In the genomic region with DNA sequence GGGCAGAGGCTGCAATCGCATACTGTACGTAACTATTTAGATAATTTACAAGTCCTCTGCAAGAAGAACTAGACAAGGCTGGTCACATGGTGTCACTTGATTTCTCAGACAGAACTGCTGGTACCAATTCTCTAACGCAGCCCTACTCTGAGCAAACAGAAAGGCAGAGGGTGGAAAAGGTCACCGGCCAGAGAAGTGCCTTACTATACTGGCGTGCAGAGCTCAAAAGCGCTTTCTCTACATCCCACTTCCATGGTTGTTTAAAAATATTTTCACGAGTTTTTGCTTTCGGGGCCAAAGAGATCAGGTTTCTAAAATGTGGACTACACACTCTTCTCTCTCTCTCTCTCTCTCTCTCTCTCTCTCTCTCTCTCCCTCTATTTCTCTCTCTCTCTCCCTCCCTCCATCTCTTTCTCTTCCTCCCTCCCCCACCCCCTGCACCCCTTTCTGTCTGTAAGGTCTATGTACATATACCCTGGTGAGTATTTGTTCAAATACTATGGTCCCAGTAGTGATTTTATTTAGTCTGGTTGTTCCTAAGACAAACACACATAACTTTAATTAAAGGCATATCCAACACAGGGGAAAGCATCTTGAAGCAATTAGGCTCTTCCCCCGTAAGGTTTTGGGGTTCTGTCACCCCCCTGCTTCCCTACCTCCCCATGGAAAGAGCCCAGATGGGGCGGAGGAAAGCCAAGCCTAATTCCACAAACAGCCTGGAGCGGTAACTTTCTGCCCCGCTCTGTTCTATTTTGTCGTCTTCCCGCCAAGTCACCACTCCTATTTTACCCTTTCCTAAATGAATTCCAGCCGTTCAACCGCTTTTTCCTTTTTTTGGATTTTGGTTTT, we compare ENCODE assay signal across 14 mouse cellular contexts.
DNase-seq lines count a peak whose midpoint lies in the region; ATAC-seq and TF ChIP-seq lines count a peak whose summit lies in the region.
"Had no signal": no experiment of that assay in that cellular context is flagged by ENCODE, and none has a peak within 500 bp of the region (broad histone marks: within the 10 kb centered on the region; RNA-seq: fewer than 3 reads in every experiment).

No protein-coding gene starts in this region.

- no peak for TF ChIP-seq CTCF in stomach, postnatal 0 days (IDR thresholded peaks at IDR 0.05; ENCODE audit: low read depth)

- 70% methylated on average over 16 of the region's 16 CpGs for WGBS in hindbrain, embryonic 10.5 days
- WGBS in hindbrain, embryonic 16.5 days, result 84% methylated on average over 16 of the region's 16 CpGs
- WGBS in stomach, embryonic 15.5 days, result 60% methylated on average over 16 of the region's 16 CpGs
- 55% methylated on average over 16 of the region's 16 CpGs for WGBS in stomach, postnatal 0 days
- WGBS in limb, embryonic 10.5 days, result 34% methylated on average over 16 of the region's 16 CpGs
- WGBS in midbrain, embryonic 13.5 days, result 85% methylated on average over 16 of the region's 16 CpGs

- peaks cover 68% of the 10 kb centered on the region for H3K36me3 ChIP-seq in hindbrain, embryonic 10.5 days
- no peaks in the 10 kb centered on the region for H3K36me3 ChIP-seq in hindbrain, embryonic 16.5 days (ENCODE audit: control insufficient read depth, insufficient read depth, low read length)
- no peaks in the 10 kb centered on the region for H3K36me3 ChIP-seq in stomach, embryonic 15.5 days
- no peaks in the 10 kb centered on the region for H3K36me3 ChIP-seq in stomach, postnatal 0 days (ENCODE audit: control insufficient read depth, insufficient read depth, low read length)
- H3K36me3 ChIP-seq in limb, embryonic 10.5 days, result peaks cover 41% of the 10 kb centered on the region
- H3K36me3 ChIP-seq in midbrain, embryonic 13.5 days, result peaks cover 13% of the 10 kb centered on the region
- H3K36me3 ChIP-seq: G1E had no signal

- H3K4me1 ChIP-seq in hindbrain, embryonic 10.5 days (replicated peaks), result peaks cover 57% of the 10 kb centered on the region
- no peaks in the 10 kb centered on the region for H3K4me1 ChIP-seq in hindbrain, embryonic 16.5 days (ENCODE audit: control insufficient read depth, insufficient read depth, low read depth, low read length)
- H3K4me1 ChIP-seq in stomach, embryonic 15.5 days, result no peaks in the 10 kb centered on the region
- no peaks in the 10 kb centered on the region; the same call in none of the 2 replicates for H3K4me1 ChIP-seq in stomach, postnatal 0 days (replicated peaks; ENCODE audit: control insufficient read depth, insufficient read depth)
- H3K4me1 ChIP-seq in limb, embryonic 10.5 days, result peaks cover 90% of the 10 kb centered on the region
- no peaks in the 10 kb centered on the region for H3K4me1 ChIP-seq in midbrain, embryonic 13.5 days (replicated peaks)

- no peak overlapping the region for H3K4me2 ChIP-seq in hindbrain, embryonic 16.5 days (ENCODE audit: low read length)
- no peak overlapping the region for H3K4me2 ChIP-seq in stomach, embryonic 15.5 days
- H3K4me2 ChIP-seq in stomach, postnatal 0 days (replicated peaks; ENCODE audit: low read depth), result no peak overlapping the region
- no peak overlapping the region for H3K4me2 ChIP-seq in midbrain, embryonic 13.5 days (replicated peaks)

- no peak for ATAC-seq in hindbrain, embryonic 16.5 days
- peak; percentile 27; the same call in 1 of the 2 replicates for ATAC-seq in stomach, embryonic 15.5 days (ENCODE audit: insufficient read depth, low FRiP score, low read depth)
- ATAC-seq in stomach, postnatal 0 days (ENCODE audit: low FRiP score, low TSS enrichment), result no peak
- no peak for ATAC-seq in midbrain, embryonic 13.5 days

- H3K9ac ChIP-seq in hindbrain, embryonic 16.5 days (ENCODE audit: low read depth, low read length), result no peak overlapping the region
- no peak overlapping the region for H3K9ac ChIP-seq in stomach, embryonic 15.5 days
- no peak overlapping the region for H3K9ac ChIP-seq in stomach, postnatal 0 days (ENCODE audit: low read length)
- no peak overlapping the region for H3K9ac ChIP-seq in midbrain, embryonic 13.5 days (replicated peaks)

- peak overlapping the region; percentile 35; the same call in 1 of the 2 replicates for H3K27ac ChIP-seq in hindbrain, embryonic 10.5 days
- no peak overlapping the region for H3K27ac ChIP-seq in hindbrain, embryonic 16.5 days (ENCODE audit: low read depth, low read length)
- H3K27ac ChIP-seq in stomach, embryonic 15.5 days, result no peak overlapping the region
- no peak overlapping the region for H3K27ac ChIP-seq in stomach, postnatal 0 days (replicated peaks)
- peak overlapping the region; percentile 83 for H3K27ac ChIP-seq in limb, embryonic 10.5 days
- H3K27ac ChIP-seq in midbrain, embryonic 13.5 days, result no peak overlapping the region
- H3K27ac ChIP-seq: kidney, postnatal 0 days had no signal

- no peak for DNase-seq in hindbrain, embryonic 10.5 days (ENCODE audit: low spot score)
- DNase-seq in stomach, postnatal 0 days (ENCODE audit: low spot score), result no peak
- DNase-seq in limb, embryonic 10.5 days (ENCODE audit: low spot score), result peak; percentile 62
- DNase-seq in adrenal gland, postnatal 10 days, result no peak
- DNase-seq: adrenal gland, postnatal 36 days; cerebellum, postnatal 14 days; heart, postnatal 14 days; left cerebral cortex, postnatal 4 days; right cerebral cortex, adult 18-20 months had no signal

- no peak overlapping the region for H3K4me3 ChIP-seq in hindbrain, embryonic 10.5 days
- no peak overlapping the region for H3K4me3 ChIP-seq in hindbrain, embryonic 16.5 days (ENCODE audit: low read length)
- H3K4me3 ChIP-seq in stomach, embryonic 15.5 days (replicated peaks), result no peak overlapping the region
- H3K4me3 ChIP-seq in stomach, postnatal 0 days (ENCODE audit: low read depth, low read length), result no peak overlapping the region
- H3K4me3 ChIP-seq in limb, embryonic 10.5 days, result no peak overlapping the region
- H3K4me3 ChIP-seq in midbrain, embryonic 13.5 days (replicated peaks), result no peak overlapping the region

- no peaks in the 10 kb centered on the region for H3K27me3 ChIP-seq in hindbrain, embryonic 10.5 days (ENCODE audit: insufficient read depth, poor library complexity, severe bottlenecking)
- no peaks in the 10 kb centered on the region for H3K27me3 ChIP-seq in hindbrain, embryonic 16.5 days (replicated peaks; ENCODE audit: control insufficient read depth, insufficient read depth, low read length)
- H3K27me3 ChIP-seq in stomach, embryonic 15.5 days (replicated peaks), result no peaks in the 10 kb centered on the region
- H3K27me3 ChIP-seq in stomach, postnatal 0 days (ENCODE audit: control insufficient read depth, insufficient read depth, low read length), result no peaks in the 10 kb centered on the region
- no peaks in the 10 kb centered on the region for H3K27me3 ChIP-seq in limb, embryonic 10.5 days (ENCODE audit: low read depth, poor library complexity, severe bottlenecking)
- H3K27me3 ChIP-seq in midbrain, embryonic 13.5 days, result no peaks in the 10 kb centered on the region

- no peak for TF ChIP-seq EP300 in stomach, postnatal 0 days (optimal IDR thresholded peaks at IDR 0.05)

- no peaks in the 10 kb centered on the region for H3K9me3 ChIP-seq in hindbrain, embryonic 10.5 days
- H3K9me3 ChIP-seq in hindbrain, embryonic 16.5 days (ENCODE audit: control insufficient read depth, low read length), result no peaks in the 10 kb centered on the region
- no peaks in the 10 kb centered on the region for H3K9me3 ChIP-seq in stomach, embryonic 15.5 days
- H3K9me3 ChIP-seq in stomach, postnatal 0 days (ENCODE audit: control insufficient read depth, low read length), result no peaks in the 10 kb centered on the region
- H3K9me3 ChIP-seq in limb, embryonic 10.5 days (replicated peaks), result no peaks in the 10 kb centered on the region
- H3K9me3 ChIP-seq in midbrain, embryonic 13.5 days, result no peaks in the 10 kb centered on the region
- H3K9me3 ChIP-seq: G1E had no signal

Comparison
In these comparisons a context has a peak if more than half of its experiments do, and no peak if none do; other contexts are left out.
1. H3K27ac ChIP-seq: peak in hindbrain, embryonic 10.5 days (single experiment) and limb, embryonic 10.5 days (single experiment); none in hindbrain, embryonic 16.5 days (single experiment), stomach, embryonic 15.5 days (single experiment), stomach, postnatal 0 days (single experiment) and midbrain, embryonic 13.5 days (single experiment).